Mouse (Mus musculus): ENCODE results near the gene Pold4.

DNA sequence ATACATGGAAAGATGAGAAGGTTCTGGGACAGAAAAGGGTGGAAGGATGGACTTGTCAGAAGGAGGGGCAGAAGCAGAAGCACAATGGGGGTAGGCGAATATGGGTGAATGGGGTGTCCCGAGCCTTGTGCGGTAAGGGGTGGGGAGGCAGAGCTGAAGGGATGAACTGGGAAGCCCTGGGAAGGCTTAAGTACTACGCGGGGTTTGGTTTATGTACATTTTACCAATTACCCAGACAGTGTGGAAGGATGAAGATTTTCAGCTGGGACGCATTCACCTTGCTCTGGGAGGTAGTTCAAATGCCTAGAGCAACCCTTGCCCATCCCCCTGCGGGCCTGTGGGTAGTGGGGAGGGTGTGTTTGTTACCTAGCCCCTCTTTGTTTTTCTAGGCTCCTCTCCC lies 29.6 kb upstream of the Pold4 start:
- TF ChIP-seq CTCF (IDR thresholded peaks at IDR 0.05; ENCODE audit: low read depth, low read length) (no peak), POLR2A (IDR thresholded peaks at IDR 0.05; ENCODE audit: extremely low read depth, insufficient read depth, low read length) (no peak)

Measured in liver, adult 2 months (tissue).